Mouse (Mus musculus): ENCODE results near the gene Nemf.

GRCm38 (mm10) chr12:69371854-69372671, 15.1 kb upstream of the Nemf start, which contains the start of the genes Arf6 and Gm9887:
- TF ChIP-seq ZC3H11A (IDR thresholded peaks at IDR 0.05; ENCODE audit: borderline replicate concordance, low read depth, low read length), result no peak
- TF ChIP-seq MAFK (IDR thresholded peaks at IDR 0.05; ENCODE audit: insufficient read depth, low read depth, low read length), result no peak

Data from ES-E14 (cell line).